Mouse (Mus musculus) olfactory bulb, adult 2 months (tissue): ENCODE results near the gene Rasal3.

ENCODE experiments used
- CTCF ChIP-seq: fragments of 200-500 bp; IDR thresholded peaks from 2 replicates; pipeline ENCODE4 v1.5.1; 2012; ENCODE audit warnings: low read depth, mild to moderate bottlenecking, low read length, moderate library complexity; ENCODE audit not compliant: insufficient read depth
- POLR2A ChIP-seq: fragments of 200-500 bp; IDR thresholded peaks from 2 replicates; pipeline ENCODE4 v1.6.1; 2012; ENCODE audit warnings: mild to moderate bottlenecking, low read depth, low read length, moderate library complexity; ENCODE audit not compliant: insufficient read depth

- no peak for TF ChIP-seq CTCF
- no peak for TF ChIP-seq POLR2A
These were observed 34.3 kb downstream of the Rasal3 start for GRCm38 (mm10) chr17:32368991-32369578.
